Mouse (Mus musculus): Measurements from ENCODE around the gene Clcn7.

The Clcn7 gene

GRCm38 (mm10) chr17:25211705-25212104 lies 78.5 kb downstream of the Clcn7 start:
- in situ Hi-C loops (cut with MboI, MseI), result no loop called here

Measured in regulatory T cell (primary cell).